Mouse (Mus musculus) 416B (cell line): ENCODE data around the gene Zfp62.
"Not testable (repeated sequence)": the region's sequence is repeated elsewhere in the genome, so short reads cannot be mapped to it uniquely, and the experiment has no call there.

Experiments
- DNase-seq: peaks from one replicate; pipeline ENCODE4 v3.0.0; 2011; ENCODE audit warnings: low read depth

The Zfp62 gene

DNA sequence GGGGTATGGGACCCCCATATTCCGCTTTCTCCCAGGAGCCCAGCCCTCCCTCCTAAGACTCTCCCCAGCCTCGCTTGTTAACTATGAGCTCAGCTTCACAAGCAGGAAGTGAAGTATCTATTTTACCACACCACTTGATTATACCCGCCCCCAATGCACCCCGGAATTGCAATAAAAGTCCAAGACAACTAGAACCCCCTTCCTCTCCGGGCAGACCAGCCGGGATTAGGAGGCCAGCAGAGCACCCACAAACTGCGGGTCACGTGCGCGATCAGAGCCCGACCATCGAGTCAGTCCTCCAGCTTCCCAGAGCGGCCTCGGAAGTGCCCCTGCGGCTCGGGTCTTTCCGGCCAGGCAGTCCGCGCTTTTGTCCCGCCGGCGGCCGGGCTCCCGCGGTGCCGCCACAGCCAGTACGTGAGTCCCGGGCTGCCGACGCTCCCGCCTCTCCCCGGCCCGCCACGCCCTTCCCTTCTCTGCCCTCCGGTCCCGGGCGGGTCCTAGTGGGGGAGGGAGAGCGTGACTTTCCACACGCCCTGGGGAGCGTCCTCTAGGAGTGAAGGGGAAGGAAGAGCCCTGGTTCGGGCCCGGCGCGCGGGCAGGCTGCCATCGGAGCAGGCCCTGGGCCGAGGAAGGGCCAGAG, at the start of gene Zfp62:
Gene Zfp62, plus strand, starts transcription at position 164 of the 640 bp plus-strand sequence.
- DNase-seq, result peak; percentile 96

DNA sequence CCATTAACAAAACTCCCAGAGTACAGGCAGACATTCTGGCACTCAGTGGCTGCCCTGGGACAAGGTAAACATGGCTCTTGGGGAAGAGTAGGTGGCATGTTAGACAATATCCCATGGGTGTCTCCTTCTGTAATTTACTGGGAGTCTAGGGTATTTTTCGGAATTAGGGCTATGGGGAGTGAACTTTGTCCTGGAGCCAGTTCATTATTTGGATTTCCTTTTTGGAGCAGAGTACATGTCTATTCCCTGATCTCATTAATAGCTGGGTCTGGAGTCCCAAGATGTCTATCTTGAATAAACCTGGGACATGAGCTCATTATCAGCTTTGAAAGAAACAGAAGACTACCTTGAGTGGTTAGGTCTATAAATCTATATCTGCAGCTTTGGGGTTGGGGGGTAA, 49.0 kb upstream of the Zfp62 start, which contains the start of gene Olfr1394:
Gene Olfr1394, plus strand, starts transcription at position 301 of the 400 bp plus-strand sequence.
- DNase-seq, result no peak

GRCm38 (mm10) chr11:49156821-49157814, 46.0 kb upstream of the Zfp62 start:
- DNase-seq, result peak; percentile 46

DNA sequence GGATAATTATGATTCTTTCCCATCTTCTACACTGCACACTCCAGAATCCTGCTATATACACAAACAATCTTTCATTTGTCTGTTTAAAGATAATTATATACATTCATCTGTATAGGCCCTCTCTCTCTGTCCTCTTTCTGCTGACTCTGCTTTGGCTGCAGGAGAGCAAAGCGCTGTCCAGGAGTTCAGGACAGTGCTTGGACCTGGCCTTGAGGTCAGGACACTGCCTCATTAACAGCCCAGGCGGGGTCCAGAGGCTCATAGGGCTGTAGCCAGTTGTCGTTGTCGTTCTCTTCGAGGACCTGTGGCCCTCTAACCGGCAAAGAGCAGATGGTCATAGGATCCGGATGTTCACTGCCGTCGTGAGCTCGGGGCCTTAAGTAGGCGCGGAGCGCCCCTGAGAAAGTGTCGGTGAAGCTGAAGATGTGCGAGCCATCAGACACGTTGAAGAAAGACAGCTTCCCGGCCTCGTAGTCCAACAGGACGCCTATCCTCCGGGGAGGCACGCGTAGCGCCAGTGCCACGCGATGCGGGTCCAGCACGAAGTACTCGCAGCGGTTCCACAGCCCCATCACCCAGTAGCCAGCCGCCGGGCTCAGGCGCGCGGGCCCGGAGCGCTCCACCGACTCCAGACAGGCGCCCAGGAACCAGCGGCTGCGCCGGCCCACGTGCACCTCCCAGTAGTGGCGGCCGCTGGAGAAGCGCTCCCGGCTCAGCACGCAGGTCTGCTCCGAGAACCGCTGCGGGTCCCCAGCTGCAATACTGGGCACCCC, 34.1 kb upstream of the Zfp62 start:
- DNase-seq, result no peak

DNA sequence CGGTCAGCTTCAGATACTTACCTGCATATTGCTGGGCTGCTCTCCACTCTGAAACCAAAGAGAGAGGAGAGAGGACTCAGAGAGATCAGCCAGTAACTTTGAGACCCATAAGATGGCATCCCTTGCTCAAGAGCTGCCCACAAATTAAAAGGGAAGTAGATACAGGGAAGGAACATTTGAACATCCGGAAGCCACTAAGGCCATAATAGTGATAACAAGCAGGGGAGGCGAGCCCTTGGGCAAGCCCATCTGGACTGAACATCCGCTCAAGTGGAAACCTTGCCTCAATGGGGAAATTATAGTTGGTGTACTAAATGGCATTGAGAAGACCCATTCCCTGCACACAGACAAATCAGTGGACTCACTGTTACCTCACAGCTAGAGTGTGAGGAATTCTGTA, 32.5 kb upstream of the Zfp62 start:
- DNase-seq, result peak; percentile 92

GRCm38 (mm10) chr11:49175345-49175744, 27.7 kb upstream of the Zfp62 start:
- peak; percentile 96 for DNase-seq

- DNase-seq, result not testable (repeated sequence)
Observed at GRCm38 (mm10) chr11:49176047-49176779, 26.9 kb upstream of the Zfp62 start.

DNA sequence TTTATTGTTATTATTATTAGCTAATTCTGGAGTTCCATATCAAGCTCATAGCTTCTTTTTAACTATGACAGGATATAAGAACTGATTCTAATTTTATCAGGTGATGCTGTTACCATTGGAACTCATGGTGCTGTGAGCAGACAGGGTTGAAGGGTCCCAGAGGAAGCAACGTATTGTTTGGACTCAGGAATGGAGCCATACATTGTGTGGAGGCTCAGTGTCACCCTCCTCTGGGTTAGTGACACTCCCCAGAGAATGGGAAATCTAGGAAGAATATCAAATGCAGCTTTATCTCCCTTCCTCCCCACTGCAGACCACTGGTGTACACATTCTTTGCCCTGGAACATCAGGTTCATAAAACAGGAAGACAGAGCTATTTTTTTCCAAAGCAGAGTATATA, 19.9 kb upstream of the Zfp62 start:
- DNase-seq, result no peak

- DNase-seq, result peak; percentile 51
Observed at GRCm38 (mm10) chr11:49186452-49186851, 16.6 kb upstream of the Zfp62 start.

- DNase-seq, result no peak
Observed at GRCm38 (mm10) chr11:49186955-49187488, 16.1 kb upstream of the Zfp62 start, which contains the start of gene Btnl9. TSS of gene Btnl9 (minus strand) at chr11:49187159.

GRCm38 (mm10) chr11:49187701-49188100, 15.4 kb upstream of the Zfp62 start:
- DNase-seq, result no peak

GRCm38 (mm10) chr11:49189737-49190136, 13.4 kb upstream of the Zfp62 start:
- peak; percentile 80 for DNase-seq

DNA sequence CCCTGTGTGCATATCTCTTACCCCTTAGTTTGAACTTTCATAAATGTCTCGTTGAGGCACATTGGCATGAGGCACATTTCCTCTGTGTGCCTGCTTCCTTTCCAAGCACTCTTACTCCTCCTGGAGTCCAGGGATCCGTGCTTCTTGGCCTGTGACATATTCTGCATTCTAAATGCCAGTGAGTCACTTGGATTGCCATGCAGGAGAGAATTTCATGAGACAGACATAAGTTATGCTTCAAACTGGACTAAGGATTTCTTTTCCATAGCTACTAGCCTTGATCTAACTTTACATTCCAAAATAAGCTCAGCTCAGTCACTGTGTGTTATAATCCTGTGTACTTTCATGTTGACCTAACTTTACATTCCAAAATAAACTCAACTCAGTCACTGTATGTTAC, 12.0 kb upstream of the Zfp62 start:
- DNase-seq, result no peak

GRCm38 (mm10) chr11:49194771-49195170, 8.3 kb upstream of the Zfp62 start:
- DNase-seq, result not testable (repeated sequence)

- no peak for DNase-seq
Observed at GRCm38 (mm10) chr11:49195819-49196322, 7.2 kb upstream of the Zfp62 start.

- DNase-seq, result no peak
Observed at GRCm38 (mm10) chr11:49200666-49201065, 2.4 kb upstream of the Zfp62 start.

DNA sequence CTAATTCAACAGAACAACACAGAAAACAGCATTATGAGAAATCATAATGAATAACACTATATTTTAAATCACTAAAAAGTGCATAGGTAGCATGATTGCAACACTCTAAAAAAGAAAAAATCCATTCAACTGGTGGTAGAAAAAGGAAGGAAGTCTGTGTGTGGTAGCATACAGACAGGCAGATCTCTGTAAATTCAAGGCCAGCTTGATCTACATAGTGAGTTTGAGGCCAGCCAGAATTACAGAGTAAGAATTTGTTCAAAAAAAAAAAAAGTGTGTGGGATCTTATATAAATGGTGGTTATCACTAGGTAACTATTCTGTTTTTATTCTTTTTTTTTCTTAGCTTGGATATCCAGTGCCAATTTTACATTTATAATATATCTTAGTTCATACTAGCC, 1.9 kb upstream of the Zfp62 start:
- peak; percentile 86 for DNase-seq

DNA sequence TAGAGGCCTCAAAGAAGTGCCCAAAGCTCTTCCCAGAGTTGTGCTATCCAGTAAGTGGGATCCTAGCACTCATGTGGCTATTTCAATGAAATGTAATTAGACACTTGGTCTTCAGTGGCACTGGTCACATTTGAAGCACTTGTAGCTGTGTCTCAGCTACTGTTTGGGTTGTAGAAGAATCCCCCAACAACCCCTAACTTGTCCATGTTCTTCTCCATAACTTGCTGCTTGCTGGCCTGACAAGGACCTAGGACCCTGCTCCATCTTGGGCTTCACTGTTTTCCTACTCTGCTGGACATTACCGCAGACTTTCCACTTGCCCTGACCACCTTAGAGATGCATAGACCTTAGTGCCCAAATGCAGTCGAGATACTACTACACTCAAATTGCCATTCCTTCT, 1.0 kb upstream of the Zfp62 start:
- DNase-seq, result peak; percentile 51

- peak; percentile 48 for DNase-seq
Observed at GRCm38 (mm10) chr11:49202523-49203061, 500 bp upstream of the Zfp62 start.

GRCm38 (mm10) chr11:49203771-49204497, 842 bp downstream of the Zfp62 start:
- DNase-seq, result peak; percentile 90
